In the genomic region with DNA sequence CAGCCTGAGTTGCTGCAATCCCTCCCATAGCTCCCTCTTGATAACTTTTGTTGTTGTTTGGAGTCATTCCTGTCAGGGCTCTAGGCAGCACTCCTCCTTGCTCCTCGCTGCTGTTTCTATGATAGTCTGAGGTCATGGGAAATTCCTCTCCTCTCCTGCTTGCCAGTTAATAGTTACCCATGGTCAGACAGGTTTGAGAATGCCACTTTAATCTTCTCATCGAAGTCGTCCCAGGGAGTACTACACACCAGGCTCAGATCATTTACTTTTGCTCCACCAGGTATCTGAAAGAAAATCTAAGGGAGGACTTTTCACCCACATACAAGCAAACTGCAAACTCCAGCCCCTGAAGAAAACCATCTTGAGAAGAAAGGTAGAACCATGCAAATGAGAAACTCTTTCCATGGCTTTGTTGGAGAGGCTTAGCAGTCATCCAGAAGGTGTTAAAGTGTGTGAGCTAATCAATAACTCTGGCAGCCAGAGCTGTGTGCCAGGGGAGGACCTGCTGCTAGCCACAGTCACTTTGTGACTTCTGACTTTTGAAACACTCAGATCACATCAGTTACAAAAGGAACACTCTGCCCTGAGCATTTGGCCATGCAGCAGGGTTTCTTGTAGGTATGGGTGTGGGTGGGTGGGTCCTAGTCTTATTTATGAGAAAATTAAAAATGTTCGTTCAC, we compare ENCODE assay signal across 20 mouse cellular contexts. TPM values are rescaled to one million over a fixed set of nuclear protein-coding genes. Genes with fewer than 3 reads are reported as not detected.
A peak's percentile ranks its signal among the peaks of the same experiment; 100 is the strongest.
DNase-seq lines count a peak whose midpoint lies in the region; ATAC-seq and TF ChIP-seq lines count a peak whose summit lies in the region.
"Had no signal": no experiment of that assay in that cellular context is flagged by ENCODE, and none has a peak within 500 bp of the region (broad histone marks: within the 10 kb centered on the region; RNA-seq: fewer than 3 reads in every experiment).

No protein-coding gene starts in this region.

- DNase-seq in liver, adult 2 months (ENCODE audit: extremely low read depth, low read depth, low spot score), result peak; percentile 32
- DNase-seq in liver, result no peak
- DNase-seq in cerebellum, adult 11 months, result no peak
- DNase-seq in heart, postnatal 14 days, result no peak
- DNase-seq: adrenal gland, postnatal 25 days; cerebellum, adult 9-10 months; gastrocnemius, postnatal 14 days; layer of hippocampus, postnatal 36 days; lung, embryonic 14.5 days; lung, postnatal 4 days; thymus, postnatal 14 days had no signal

- H3K4me1 ChIP-seq in liver, adult 2 months (ENCODE audit: control insufficient read depth, insufficient read depth, low read length), result no peaks in the 10 kb centered on the region; the same call in 1 of the 2 replicates
- 0 out of 2 replicates have a peak, but pooled peaks cover 4% of the 10 kb centered on the region for H3K4me1 ChIP-seq in intestine, postnatal 0 days (replicated peaks; ENCODE audit: control insufficient read depth, insufficient read depth, low read length)
- peaks cover 12% of the 10 kb centered on the region for H3K4me1 ChIP-seq in kidney, embryonic 15.5 days
- no peaks in the 10 kb centered on the region for H3K4me1 ChIP-seq in stomach, embryonic 15.5 days
- no peaks in the 10 kb centered on the region for H3K4me1 ChIP-seq in midbrain, embryonic 13.5 days (replicated peaks)
- H3K4me1 ChIP-seq: hindbrain, embryonic 10.5 days; limb, embryonic 15.5 days had no signal

- no peaks in the 10 kb centered on the region for H3K79me2 ChIP-seq in liver, adult 2 months (ENCODE audit: control insufficient read depth, insufficient read depth, low read length)

- intact Hi-C loops in heart, postnatal 14 days (cut with DNase I), result no loop called here

- no peaks in the 10 kb centered on the region for H3K9me3 ChIP-seq in intestine, postnatal 0 days (ENCODE audit: control insufficient read depth)
- H3K9me3 ChIP-seq in kidney, embryonic 15.5 days (replicated peaks), result no peaks in the 10 kb centered on the region
- no peaks in the 10 kb centered on the region for H3K9me3 ChIP-seq in stomach, embryonic 15.5 days
- no peaks in the 10 kb centered on the region for H3K9me3 ChIP-seq in midbrain, embryonic 13.5 days
- H3K9me3 ChIP-seq: G1E; hindbrain, embryonic 10.5 days; limb, embryonic 15.5 days had no signal

- H3K27me3 ChIP-seq in liver, adult 2 months (ENCODE audit: control insufficient read depth, insufficient read depth, low read length), result no peaks in the 10 kb centered on the region
- H3K27me3 ChIP-seq in intestine, postnatal 0 days (replicated peaks; ENCODE audit: control insufficient read depth, insufficient read depth, low read length), result no peaks in the 10 kb centered on the region
- no peaks in the 10 kb centered on the region for H3K27me3 ChIP-seq in kidney, embryonic 15.5 days
- no peaks in the 10 kb centered on the region for H3K27me3 ChIP-seq in stomach, embryonic 15.5 days (replicated peaks)
- no peaks in the 10 kb centered on the region for H3K27me3 ChIP-seq in midbrain, embryonic 13.5 days
- H3K27me3 ChIP-seq: limb, embryonic 15.5 days had no signal

- H3K27ac ChIP-seq in liver, adult 2 months (replicated peaks; ENCODE audit: insufficient read depth, low read depth, low read length), result no peak overlapping the region
- H3K27ac ChIP-seq in intestine, postnatal 0 days (ENCODE audit: low read depth, low read length), result no peak overlapping the region
- peak overlapping the region; percentile 86 for H3K27ac ChIP-seq in kidney, embryonic 15.5 days
- no peak overlapping the region for H3K27ac ChIP-seq in stomach, embryonic 15.5 days
- no peak overlapping the region for H3K27ac ChIP-seq in midbrain, embryonic 13.5 days
- H3K27ac ChIP-seq: hindbrain, embryonic 10.5 days; layer of hippocampus, adult 2 months; limb, embryonic 15.5 days had no signal

- ATAC-seq in intestine, postnatal 0 days, result peak; percentile 57
- ATAC-seq in kidney, embryonic 15.5 days (replicated peaks; ENCODE audit: low FRiP score), result peak; percentile 93
- peak; percentile 50; the same call in 1 of the 2 replicates for ATAC-seq in stomach, embryonic 15.5 days (ENCODE audit: insufficient read depth, low FRiP score, low read depth)
- no peak for ATAC-seq in midbrain, embryonic 13.5 days
- ATAC-seq: forebrain, embryonic 14.5 days had no signal

- no peak for TF ChIP-seq POLR2A in liver, adult 2 months (IDR thresholded peaks at IDR 0.05; ENCODE audit: extremely low read depth, insufficient read depth, low read length)

- no peak overlapping the region for H3K4me3 ChIP-seq in liver, adult 2 months (ENCODE audit: insufficient read depth, low read depth, low read length)
- H3K4me3 ChIP-seq in intestine, postnatal 0 days (ENCODE audit: low read depth, low read length), result no peak overlapping the region
- no peak overlapping the region for H3K4me3 ChIP-seq in kidney, embryonic 15.5 days (replicated peaks)
- H3K4me3 ChIP-seq in stomach, embryonic 15.5 days (replicated peaks), result no peak overlapping the region
- H3K4me3 ChIP-seq in midbrain, embryonic 13.5 days (replicated peaks), result no peak overlapping the region
- H3K4me3 ChIP-seq: hindbrain, embryonic 10.5 days; layer of hippocampus, adult 2 months; limb, embryonic 15.5 days had no signal

- TF ChIP-seq CTCF in liver, adult 2 months (IDR thresholded peaks at IDR 0.05; ENCODE audit: low read depth, low read length), result no peak
- no peak for TF ChIP-seq CTCF in intestine, postnatal 0 days (IDR thresholded peaks at IDR 0.05; ENCODE audit: low read depth)

- H3K9ac ChIP-seq in liver, adult 2 months (ENCODE audit: low read depth, low read length), result no peak overlapping the region
- H3K9ac ChIP-seq in intestine, postnatal 0 days (ENCODE audit: low read depth, low read length), result no peak overlapping the region
- no peak overlapping the region for H3K9ac ChIP-seq in kidney, embryonic 15.5 days
- no peak overlapping the region for H3K9ac ChIP-seq in stomach, embryonic 15.5 days
- H3K9ac ChIP-seq in midbrain, embryonic 13.5 days (replicated peaks), result no peak overlapping the region
- H3K9ac ChIP-seq: limb, embryonic 15.5 days; lung, embryonic 14.5 days had no signal

- H3K36me3 ChIP-seq in liver, adult 2 months (ENCODE audit: control insufficient read depth, insufficient read depth, low read length), result no peaks in the 10 kb centered on the region
- no peaks in the 10 kb centered on the region for H3K36me3 ChIP-seq in intestine, postnatal 0 days (ENCODE audit: control insufficient read depth, insufficient read depth)
- H3K36me3 ChIP-seq in kidney, embryonic 15.5 days, result no peaks in the 10 kb centered on the region
- no peaks in the 10 kb centered on the region for H3K36me3 ChIP-seq in stomach, embryonic 15.5 days
- no peaks in the 10 kb centered on the region for H3K36me3 ChIP-seq in midbrain, embryonic 13.5 days
- H3K36me3 ChIP-seq: G1E; hindbrain, embryonic 10.5 days; limb, embryonic 15.5 days had no signal

- WGBS in liver, adult 2 months, result 33% methylated on average over 4 of the region's 4 CpGs
- 39% methylated on average over 4 of the region's 4 CpGs for WGBS in intestine, postnatal 0 days
- WGBS in kidney, embryonic 15.5 days, result 49% methylated on average over 4 of the region's 4 CpGs
- 56% methylated on average over 4 of the region's 4 CpGs for WGBS in stomach, embryonic 15.5 days
- 79% methylated on average over 4 of the region's 4 CpGs for WGBS in midbrain, embryonic 13.5 days

- peak overlapping the region; percentile 13; the same call in 1 of the 2 replicates for H3K4me2 ChIP-seq in intestine, postnatal 0 days (replicated peaks; ENCODE audit: low read depth)
- H3K4me2 ChIP-seq in kidney, embryonic 15.5 days, result peak overlapping the region; percentile 36
- no peak overlapping the region for H3K4me2 ChIP-seq in stomach, embryonic 15.5 days
- H3K4me2 ChIP-seq in midbrain, embryonic 13.5 days (replicated peaks), result no peak overlapping the region
- H3K4me2 ChIP-seq: limb, embryonic 15.5 days; lung, embryonic 14.5 days had no signal

RNA-seq across cellular contexts. Expression of a gene that starts 36.1 kb away (rescaled TPM):
- total RNA-seq in liver, adult 2 months (2014; rRNA removed), result 31.0 and 31.4 TPM in 2 replicates
- polyA plus RNA-seq in liver, adult 2 months (2012; rRNA removed), result 4.7 and 5.0 TPM in 2 replicates
- polyA plus RNA-seq in intestine, postnatal 0 days (2015; fragmentation: Nextera tagmentation; extraction: Ambion mirVana), result 42.1 and 48.3 TPM in 2 replicates
- polyA plus RNA-seq in kidney, embryonic 15.5 days (2015; fragmentation: Nextera tagmentation; extraction: Ambion mirVana), result 46.1 and 51.8 TPM in 2 replicates
- polyA plus RNA-seq in stomach, embryonic 15.5 days (2015; fragmentation: Nextera tagmentation; extraction: Ambion mirVana), result 47.5 and 53.3 TPM in 2 replicates
- polyA plus RNA-seq in midbrain, embryonic 13.5 days (2015; fragmentation: Nextera tagmentation; extraction: Ambion mirVana), result 27.3 and 32.6 TPM in 2 replicates
- 10 to 100 TPM; 41.3 to 44.4 TPM for total RNA-seq in heart, postnatal 14 days (2021)

Comparison
In these comparisons a context has a peak if more than half of its experiments do, and no peak if none do; other contexts are left out.
1. H3K4me2 ChIP-seq: peak in intestine, postnatal 0 days (single experiment) and kidney, embryonic 15.5 days (single experiment); none in stomach, embryonic 15.5 days (single experiment) and midbrain, embryonic 13.5 days (single experiment).